Mouse (Mus musculus) C2C12 (cell line): Measurements from ENCODE around the gene Dnmt1. TPM values are rescaled to one million over a fixed set of nuclear protein-coding genes. Genes with fewer than 3 reads are reported as not detected.

Experiments
- H3K27me3 ChIP-seq: one replicate; pipeline ENCODE4 v1.6.1; 2011; ENCODE audit not compliant: control insufficient read depth, insufficient read depth, insufficient read length
- H3K36me3 ChIP-seq: one replicate; pipeline ENCODE4 v1.6.1; 2011; ENCODE audit not compliant: control insufficient read depth, insufficient read depth
- H3K4me3 ChIP-seq: one replicate; pipeline ENCODE4 v1.5.1; 2011; ENCODE audit warnings: mild to moderate bottlenecking, control low read depth; ENCODE audit not compliant: poor library complexity, insufficient read depth, severe bottlenecking
- H3K79me2 ChIP-seq: one replicate; pipeline ENCODE4 v1.6.1; 2011; ENCODE audit not compliant: control insufficient read depth, insufficient read depth
- H3K79me3 ChIP-seq: one replicate; pipeline ENCODE4 v1.6.1; 2011; ENCODE audit warnings: low read depth, control low read depth
- H3ac ChIP-seq: one replicate; pipeline ENCODE3; 2011; ENCODE audit warnings: low read depth; ENCODE audit not compliant: control insufficient read depth, insufficient read length
- CEBPB ChIP-seq: IDR thresholded peaks from one replicate; pipeline ENCODE4 v1.6.1; 2011; ENCODE audit warnings: low read depth, mild to moderate bottlenecking, control low read depth, moderate library complexity
- CTCF ChIP-seq: IDR thresholded peaks from one replicate; pipeline ENCODE4 v1.5.1; 2011; ENCODE audit not compliant: control insufficient read depth, insufficient read depth, insufficient read length
- FOSL1 ChIP-seq: IDR thresholded peaks from one replicate; pipeline ENCODE4 v1.8.0; 2011; ENCODE audit warnings: mild to moderate bottlenecking, low read length; ENCODE audit not compliant: poor library complexity, insufficient read depth, severe bottlenecking
- MAX ChIP-seq: IDR thresholded peaks from one replicate; pipeline ENCODE4 v1.6.1; 2011; ENCODE audit warnings: mild to moderate bottlenecking, control low read depth
- MYOD1 ChIP-seq: IDR thresholded peaks from one replicate; pipeline ENCODE4 v1.6.1; 2011; ENCODE audit warnings: low read depth; ENCODE audit not compliant: control insufficient read depth, insufficient read length
- MYOG ChIP-seq: IDR thresholded peaks from one replicate; pipeline ENCODE4 v1.6.1; 2011; ENCODE audit not compliant: control insufficient read depth, insufficient read length; ENCODE audit errors: extremely low read depth
- USF1 ChIP-seq: IDR thresholded peaks from one replicate; pipeline ENCODE4 v1.6.1; 2011; ENCODE audit warnings: low read depth, mild to moderate bottlenecking, control low read depth, moderate library complexity
- polyA plus RNA-seq: library from polyadenylated mRNA; unstranded; fragments of >200 nt; fragmentation: generic; extraction: Trizol; gene quantifications from one replicate; pipeline ENCODE4 v1.2.1, GENCODE M21; 2012; ENCODE audit warnings: missing spikeins

Gene Dnmt1
- polyA plus RNA-seq, 1 experiment = 69.7 TPM

DNA sequence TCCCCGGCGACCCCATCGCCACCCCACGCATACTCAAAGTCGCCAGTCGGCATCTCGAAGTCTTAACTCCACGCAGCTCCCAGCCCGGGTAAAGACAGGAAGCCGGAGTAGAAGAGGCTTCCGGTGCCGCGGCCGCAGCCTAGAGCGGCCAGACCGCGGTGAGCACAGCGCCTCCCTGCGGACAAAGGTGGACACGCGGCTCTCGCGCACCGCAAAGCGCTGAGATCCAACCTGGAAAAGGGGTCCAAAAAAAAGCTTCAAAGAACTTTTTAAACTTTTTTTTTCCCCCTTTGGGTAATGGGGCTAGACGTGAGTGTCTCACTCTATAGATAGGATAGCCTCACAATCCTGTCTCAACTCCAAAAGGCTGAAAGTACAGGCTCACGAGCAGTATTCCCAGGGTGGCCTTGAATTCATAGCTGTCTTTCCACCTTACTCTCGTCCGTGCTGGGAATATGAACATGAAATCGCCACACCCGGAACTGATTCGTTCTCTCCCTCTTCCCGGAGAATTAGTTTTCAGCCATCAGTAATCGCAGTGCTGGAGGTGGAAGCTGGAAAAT is 61.1 kb downstream of the Dnmt1 start, which contains the start of gene Eif3g:
TSS of gene Eif3g (minus strand) at position 113 of the 563 bp plus-strand sequence.
- Histone ChIP-seq H3K4me3 (peak within 1 kb of the TSS; percentile 74), H3ac (peak within 1 kb of the TSS; percentile 62), H3K79me2 (peaks cover 30% of the 10 kb centered on the region), H3K36me3 (peaks cover 35% of the 10 kb centered on the region), H3K27me3 (no peaks in the 10 kb centered on the region), H3K79me3 (peaks cover 26% of the 10 kb centered on the region)
- no peak for TF ChIP-seq MYOG
- TF ChIP-seq CEBPB = no peak
- peak; percentile 61 for TF ChIP-seq MAX
- TF ChIP-seq USF1 = no peak
- TF ChIP-seq CTCF = peak; percentile 96
- TF ChIP-seq FOSL1 = no peak

DNA sequence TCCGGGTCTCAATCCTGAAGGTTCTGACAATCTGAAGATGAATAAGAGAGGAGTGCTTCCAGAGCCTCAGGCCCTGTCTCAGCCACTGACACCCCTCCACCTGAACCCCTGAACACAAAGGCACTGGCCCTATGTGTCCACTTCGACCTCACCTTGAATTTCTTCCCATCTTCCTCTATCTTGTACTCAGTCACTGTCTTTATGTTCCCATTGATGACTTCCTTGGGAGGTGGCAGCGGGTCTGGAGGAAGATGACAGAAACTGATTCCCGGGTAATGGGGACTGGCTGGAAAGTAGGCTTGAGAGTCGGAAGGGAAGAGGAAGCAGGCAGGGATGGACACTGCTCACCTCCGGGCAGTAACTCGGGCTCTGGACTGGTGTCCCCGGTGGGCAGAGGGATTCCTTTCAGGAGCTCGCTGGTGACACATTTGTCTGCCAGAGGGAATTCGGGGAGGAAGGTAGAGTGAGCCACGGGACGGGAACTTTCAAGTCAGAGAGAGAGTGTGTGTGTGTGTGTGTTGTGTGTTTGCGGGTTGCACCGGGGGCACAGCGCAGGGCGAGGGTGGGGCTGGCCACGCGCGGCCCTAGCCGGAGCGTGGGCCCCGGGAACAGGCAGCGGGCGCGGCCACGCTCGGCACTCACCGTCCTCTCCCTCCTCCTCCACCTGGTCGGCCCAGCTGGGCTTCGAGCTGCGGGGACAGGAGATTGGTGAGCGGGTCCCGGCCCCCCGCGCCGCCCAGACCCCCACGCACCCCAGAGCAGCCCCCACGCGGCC is 61.8 kb downstream of the Dnmt1 start:
- Histone ChIP-seq H3K27me3 (no peaks in the 10 kb centered on the region), H3K36me3 (peaks cover 39% of the 10 kb centered on the region), H3K79me3 (peaks cover 26% of the 10 kb centered on the region), H3ac (peak overlapping the region; percentile 62), H3K4me3 (peak overlapping the region; percentile 74), H3K79me2 (peaks cover 30% of the 10 kb centered on the region)
- TF ChIP-seq MAX = no peak
- no peak for TF ChIP-seq MYOD1
- TF ChIP-seq CTCF = no peak
- TF ChIP-seq USF1 = no peak
- TF ChIP-seq CEBPB = no peak
- TF ChIP-seq MYOG = no peak
- no peak for TF ChIP-seq FOSL1

DNA sequence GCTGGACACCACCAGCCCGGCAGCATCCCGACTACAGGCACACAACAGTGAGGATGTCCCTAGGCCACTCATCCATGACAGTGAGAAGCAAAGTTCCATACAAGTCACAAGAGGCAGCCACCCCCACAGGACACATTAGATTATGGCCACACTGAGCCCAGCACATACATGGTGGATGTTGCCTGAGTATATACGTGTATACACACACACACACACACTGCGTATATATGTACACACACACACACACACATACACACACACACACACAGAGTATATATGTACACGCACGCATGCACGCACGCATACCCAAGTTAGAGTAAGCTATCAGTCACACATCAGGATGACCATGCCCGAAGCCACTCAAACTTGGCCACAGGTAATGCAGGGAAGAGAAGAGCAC is 64.3 kb downstream of the Dnmt1 start:
- H3K79me2 ChIP-seq = peaks cover 41% of the 10 kb centered on the region
- peaks cover 64% of the 10 kb centered on the region for H3K36me3 ChIP-seq
- TF ChIP-seq MYOG (no peak), MYOD1 (no peak), FOSL1 (no peak), MAX (no peak), CEBPB (no peak), CTCF (no peak), USF1 (no peak)
- peaks cover 29% of the 10 kb centered on the region for H3K79me3 ChIP-seq
- no peak overlapping the region for H3ac ChIP-seq
- no peak overlapping the region for H3K4me3 ChIP-seq
- no peaks in the 10 kb centered on the region for H3K27me3 ChIP-seq

DNA sequence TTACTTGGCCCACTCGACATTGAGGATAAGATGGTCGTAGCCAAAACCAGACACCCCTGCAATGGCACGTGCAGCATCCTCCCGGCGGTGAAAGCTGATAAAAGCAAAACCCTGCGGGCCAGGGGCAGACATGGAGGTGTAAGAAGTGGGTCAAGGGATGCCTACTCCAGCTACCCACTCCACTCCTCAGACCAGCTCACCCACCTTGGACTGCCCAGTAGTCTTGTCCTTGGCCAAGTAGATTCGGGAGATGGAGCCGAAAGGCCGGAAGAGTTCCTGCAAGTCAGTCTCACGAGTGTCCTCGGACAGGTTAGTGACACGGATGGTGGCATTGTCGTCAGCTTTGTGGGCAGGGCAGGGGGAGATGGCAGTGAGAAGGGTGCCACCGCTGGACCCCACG is 65.1 kb downstream of the Dnmt1 start:
- H3K79me2 ChIP-seq = peaks cover 49% of the 10 kb centered on the region
- TF ChIP-seq CEBPB (no peak), MYOD1 (no peak), CTCF (no peak), MAX (no peak), MYOG (no peak), FOSL1 (no peak), USF1 (no peak)
- peaks cover 36% of the 10 kb centered on the region for H3K79me3 ChIP-seq
- no peak overlapping the region for H3ac ChIP-seq
- H3K27me3 ChIP-seq = no peaks in the 10 kb centered on the region
- no peak overlapping the region for H3K4me3 ChIP-seq
- peaks cover 72% of the 10 kb centered on the region for H3K36me3 ChIP-seq

DNA sequence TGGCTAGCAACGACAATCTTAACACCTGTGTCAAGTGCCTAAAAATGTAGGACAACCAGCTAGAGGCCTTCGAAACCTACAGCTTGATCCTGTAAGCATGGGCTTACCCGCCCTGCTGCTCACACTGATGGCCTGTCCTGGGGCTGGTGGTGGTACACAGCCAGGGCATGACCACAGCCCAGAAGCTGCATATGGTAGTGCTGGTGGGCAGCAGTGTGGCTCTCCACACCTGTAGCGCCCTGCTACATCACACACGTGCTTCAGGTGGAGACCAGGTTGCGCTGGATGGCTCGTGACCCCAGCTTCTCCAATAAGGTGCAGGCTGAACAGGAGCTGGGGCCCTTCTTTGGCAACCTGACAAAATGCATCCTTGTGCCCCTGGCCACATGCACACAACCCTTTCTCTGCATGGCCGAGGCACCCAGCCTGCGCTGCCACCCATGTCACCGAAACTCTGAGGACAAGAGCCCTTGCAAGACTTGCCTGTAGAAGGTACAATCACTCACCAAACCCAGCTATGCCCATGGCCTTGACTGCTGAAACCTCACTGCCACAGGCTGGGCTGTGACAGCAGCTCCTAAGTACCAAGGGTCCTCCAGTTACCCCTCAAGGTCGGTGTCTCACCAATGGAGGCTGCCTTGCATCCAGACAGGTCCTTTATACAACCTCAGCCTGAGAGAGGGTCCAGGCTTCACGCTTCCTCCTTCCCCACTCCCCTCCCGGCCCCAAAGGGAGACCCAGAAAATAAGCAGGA is 65.9 kb downstream of the Dnmt1 start:
- TF ChIP-seq FOSL1 = no peak
- no peak for TF ChIP-seq MYOD1
- no peak for TF ChIP-seq CEBPB
- no peak for TF ChIP-seq USF1
- no peak for TF ChIP-seq MYOG
- no peak for TF ChIP-seq MAX
- no peak for TF ChIP-seq CTCF
- peaks cover 76% of the 10 kb centered on the region for H3K36me3 ChIP-seq
- no peaks in the 10 kb centered on the region for H3K27me3 ChIP-seq
- H3K79me3 ChIP-seq = peaks cover 43% of the 10 kb centered on the region
- H3ac ChIP-seq = no peak overlapping the region
- peaks cover 57% of the 10 kb centered on the region for H3K79me2 ChIP-seq
- H3K4me3 ChIP-seq = no peak overlapping the region

DNA sequence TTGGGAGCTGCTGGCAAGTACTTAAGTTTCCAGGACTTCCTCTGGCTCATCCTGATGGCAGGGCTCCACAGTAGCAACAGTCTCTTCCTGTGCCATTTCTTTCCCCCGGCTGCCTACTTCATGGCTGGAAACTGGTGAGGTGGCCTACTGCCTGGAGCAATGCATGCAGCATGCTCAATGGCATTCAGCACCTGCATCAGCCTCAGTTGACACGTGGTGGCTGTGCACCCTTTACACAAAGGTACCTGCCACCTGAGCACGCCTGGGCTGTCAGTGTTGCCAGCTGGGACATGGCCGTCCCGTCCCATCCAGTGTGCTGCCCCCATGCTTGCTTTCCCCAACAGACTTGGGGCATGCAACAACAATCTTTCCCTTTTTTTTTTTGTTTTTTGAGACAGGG is 66.6 kb downstream of the Dnmt1 start:
- Histone ChIP-seq H3K36me3 (peaks cover 76% of the 10 kb centered on the region), H3ac (no peak overlapping the region), H3K79me3 (peaks cover 46% of the 10 kb centered on the region), H3K79me2 (peaks cover 60% of the 10 kb centered on the region), H3K27me3 (no peaks in the 10 kb centered on the region), H3K4me3 (no peak overlapping the region)
- TF ChIP-seq MYOG (no peak), USF1 (no peak), CEBPB (no peak), MAX (no peak), MYOD1 (no peak), CTCF (no peak), FOSL1 (no peak)
